Mouse (Mus musculus) lung, postnatal 0 days (tissue): ENCODE results near the gene Bmpr1a.

Experiments used
- CTCF ChIP-seq: IDR thresholded peaks from 2 replicates; pipeline ENCODE4 v1.5.1; 2016; ENCODE audit warnings: antibody characterized with exemption, mild to moderate bottlenecking
- EP300 ChIP-seq: IDR thresholded peaks from 2 replicates; pipeline ENCODE4 v1.6.1; 2016; ENCODE audit warnings: antibody characterized with exemption, mild to moderate bottlenecking, control low read depth

DNA sequence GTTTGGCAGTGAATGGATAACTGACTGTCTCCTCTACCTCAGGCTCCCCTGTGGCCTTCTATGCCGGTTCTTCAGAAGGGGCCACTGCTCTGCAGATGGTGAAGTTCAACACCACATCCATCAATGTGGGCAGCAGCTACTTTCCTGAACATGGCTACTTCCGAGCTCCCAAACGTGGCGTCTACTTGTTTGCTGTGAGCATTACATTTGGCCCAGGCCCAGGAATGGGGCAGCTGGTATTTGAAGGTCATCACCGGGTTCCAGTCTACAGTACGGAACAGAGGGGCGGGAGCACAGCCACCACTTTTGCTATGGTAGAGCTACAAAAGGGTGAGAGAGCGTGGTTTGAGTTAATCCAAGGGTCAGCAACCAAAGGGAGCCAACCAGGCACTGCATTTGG lies 100.3 kb downstream of the Bmpr1a start:
- TF ChIP-seq CTCF, result no peak
- no peak for TF ChIP-seq EP300
